Mouse (Mus musculus) embryonic facial prominence, embryonic 14.5 days (tissue): ENCODE measurements around the gene Dlgap5. TPM values are rescaled to one million over a fixed set of nuclear protein-coding genes. Genes with fewer than 3 reads are reported as not detected.

Experiments
- ATAC-seq: fragments of 200-750 bp; cut with Nextera tagmentation; 2 replicates; pipeline ENCODE4 v1.8.0; 2017; ENCODE audit warnings: low read depth, moderate number of reproducible peaks, moderate TSS enrichment
- DNase-seq: peaks from one replicate; pipeline ENCODE4 v3.0.0-alpha.2; 2015; ENCODE audit warnings: low spot score
- H3K27ac ChIP-seq: fragments of 300-500 bp; sonication (generic); replicated peaks from 2 replicates; pipeline ENCODE4 v1.5.1; 2014; ENCODE audit warnings: low read depth, mild to moderate bottlenecking, low read length, moderate library complexity
- H3K27me3 ChIP-seq: fragments of 300-500 bp; sonication (generic); replicated peaks from 2 replicates; pipeline ENCODE4 v1.6.1; 2014; ENCODE audit warnings: low read length; ENCODE audit not compliant: control insufficient read depth, insufficient read depth
- H3K36me3 ChIP-seq: fragments of 300-500 bp; sonication (generic); 2 replicates; pipeline ENCODE4 v1.6.1; 2014; ENCODE audit warnings: low read length, mixed read lengths; ENCODE audit not compliant: control insufficient read depth, insufficient read depth
- H3K4me1 ChIP-seq: fragments of 300-500 bp; sonication (generic); 2 replicates; pipeline ENCODE4 v1.6.1; 2014; ENCODE audit warnings: antibody characterized with exemption, low read length; ENCODE audit not compliant: control insufficient read depth, insufficient read depth
- H3K4me2 ChIP-seq: fragments of 300-500 bp; sonication (generic); 2 replicates; pipeline ENCODE4 v1.6.1; 2014; ENCODE audit warnings: low read depth, mild to moderate bottlenecking, low read length, moderate library complexity, mixed read lengths
- H3K4me3 ChIP-seq: fragments of 300-500 bp; sonication (generic); 2 replicates; pipeline ENCODE4 v1.5.1; 2014; ENCODE audit warnings: low read depth, mild to moderate bottlenecking, low read length
- H3K9ac ChIP-seq: fragments of 300-500 bp; sonication (generic); 2 replicates; pipeline ENCODE4 v1.6.1; 2014; ENCODE audit warnings: low read depth, mild to moderate bottlenecking, low read length, moderate library complexity, mixed read lengths
- H3K9me3 ChIP-seq: fragments of 300-500 bp; sonication (generic); 2 replicates; pipeline ENCODE4 v1.6.1; 2016; ENCODE audit warnings: low read length; ENCODE audit not compliant: control insufficient read depth
- WGBS: fragments of 180-500 bp; shearing (Covaris S2); extraction: QIAGEN DNeasy Blood & Tissue Kit; methylation state at CpG from one replicate; pipeline ENCODE4 v1.1.7; 2014; 5-methylcytosine and 5-hydroxymethylcytosine counted together
- polyA plus RNA-seq: library from polyadenylated mRNA; unstranded; fragments of >200 nt; fragmentation: Nextera tagmentation; extraction: Ambion mirVana; gene quantifications from 2 replicates; pipeline ENCODE4 v1.2.1, GENCODE M21; 2014

Gene Dlgap5
- polyA plus RNA-seq, 1 experiment from 2014 or later: 25.5 TPM

DNA sequence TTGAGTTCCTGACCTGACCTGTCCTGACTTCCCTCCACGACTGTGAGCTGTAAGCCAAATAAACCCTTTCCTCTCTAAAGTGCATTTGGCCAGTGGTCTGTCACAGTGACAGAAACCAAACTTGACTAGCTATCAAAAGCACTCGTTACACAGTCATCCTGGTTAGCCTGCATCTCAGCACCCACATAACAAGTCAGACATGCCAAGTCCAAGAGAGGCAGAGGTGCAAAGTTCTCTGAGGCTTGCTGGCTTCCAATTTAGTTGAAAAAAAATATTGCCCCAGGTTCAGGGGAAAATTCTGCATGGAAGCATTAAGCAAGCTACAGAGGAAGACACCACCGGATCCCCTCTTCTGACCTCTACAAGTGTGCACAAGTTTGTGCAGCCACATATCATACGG is 65.0 kb downstream of the Dlgap5 start:
- no peak overlapping the region for H3K4me3 ChIP-seq
- no peaks in the 10 kb centered on the region for H3K9me3 ChIP-seq
- H3K36me3 ChIP-seq: no peaks in the 10 kb centered on the region
- ATAC-seq: no peak
- no peak overlapping the region for H3K4me2 ChIP-seq
- no peak overlapping the region for H3K27ac ChIP-seq
- no peaks in the 10 kb centered on the region for H3K4me1 ChIP-seq
- no peaks in the 10 kb centered on the region for H3K27me3 ChIP-seq
- no peak overlapping the region for H3K9ac ChIP-seq
- WGBS: 83% methylated on average over 4 of the region's 4 CpGs
- DNase-seq: no peak

GRCm38 (mm10) chr14:47352272-47352671 is 65.9 kb downstream of the Dlgap5 start:
- ATAC-seq: no peak
- DNase-seq: no peak
- H3K27me3 ChIP-seq: no peaks in the 10 kb centered on the region
- 90% methylated on average over 10 of the region's 10 CpGs for WGBS
- H3K9ac ChIP-seq: no peak overlapping the region
- H3K9me3 ChIP-seq: no peaks in the 10 kb centered on the region
- H3K36me3 ChIP-seq: no peaks in the 10 kb centered on the region
- no peaks in the 10 kb centered on the region for H3K4me1 ChIP-seq
- H3K4me3 ChIP-seq: no peak overlapping the region
- no peak overlapping the region for H3K4me2 ChIP-seq
- H3K27ac ChIP-seq: no peak overlapping the region

DNA sequence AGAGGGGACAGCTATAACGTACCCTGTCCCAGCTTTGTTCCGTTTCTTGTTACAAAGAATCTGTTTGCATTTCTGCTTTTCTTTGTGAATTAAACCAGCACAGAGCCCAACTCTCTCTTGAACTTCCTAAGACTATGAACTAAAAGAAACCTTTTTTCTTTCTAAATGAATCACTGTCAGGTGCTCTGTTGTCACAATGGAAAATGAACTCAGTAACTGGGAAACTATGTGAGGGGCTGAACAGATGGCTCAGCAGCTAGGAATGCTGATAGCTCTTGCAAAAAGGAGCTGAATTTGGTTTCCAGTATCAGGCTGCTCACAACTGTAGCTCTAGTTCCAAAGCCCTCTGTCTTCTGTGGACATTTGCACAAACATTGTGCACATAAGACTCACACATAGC is 67.2 kb downstream of the Dlgap5 start:
- DNase-seq: no peak
- Histone ChIP-seq H3K27me3 (no peaks in the 10 kb centered on the region), H3K9ac (no peak overlapping the region), H3K4me1 (no peaks in the 10 kb centered on the region), H3K27ac (no peak overlapping the region), H3K4me2 (no peak overlapping the region), H3K9me3 (no peaks in the 10 kb centered on the region), H3K4me3 (no peak overlapping the region), H3K36me3 (no peaks in the 10 kb centered on the region)
- WGBS: 81% methylated on average over 2 of the region's 2 CpGs
- no peak for ATAC-seq

- no peaks in the 10 kb centered on the region for H3K9me3 ChIP-seq
- DNase-seq (no peak), ATAC-seq (no peak)
- H3K27ac ChIP-seq: no peak overlapping the region
- no peaks in the 10 kb centered on the region for H3K27me3 ChIP-seq
- no peaks in the 10 kb centered on the region for H3K36me3 ChIP-seq
- H3K4me3 ChIP-seq: no peak overlapping the region
- WGBS: 100% methylated on average over 1 of the region's 1 CpGs
- no peak overlapping the region for H3K9ac ChIP-seq
- H3K4me1 ChIP-seq: no peaks in the 10 kb centered on the region
- H3K4me2 ChIP-seq: no peak overlapping the region
These were observed 71.5 kb downstream of the Dlgap5 start for GRCm38 (mm10) chr14:47346715-47347114.

GRCm38 (mm10) chr14:47341811-47342291 is 76.4 kb downstream of the Dlgap5 start:
- Histone ChIP-seq H3K9me3 (no peaks in the 10 kb centered on the region), H3K36me3 (no peaks in the 10 kb centered on the region), H3K27ac (peak overlapping the region; percentile 55), H3K4me3 (no peak overlapping the region), H3K4me2 (no peak overlapping the region), H3K9ac (no peak overlapping the region), H3K4me1 (no peaks in the 10 kb centered on the region), H3K27me3 (no peaks in the 10 kb centered on the region)
- 29% methylated on average over 4 of the region's 4 CpGs for WGBS
- ATAC-seq (peak; percentile 63), DNase-seq (peak; percentile 54)

- no peak for DNase-seq
- ATAC-seq: no peak
- Histone ChIP-seq H3K36me3 (no peaks in the 10 kb centered on the region), H3K9me3 (no peaks in the 10 kb centered on the region), H3K4me1 (no peaks in the 10 kb centered on the region), H3K4me2 (no peak overlapping the region), H3K4me3 (no peak overlapping the region), H3K27ac (no peak overlapping the region; the same call in 1 of the 2 replicates), H3K9ac (no peak overlapping the region), H3K27me3 (no peaks in the 10 kb centered on the region)
- 79% methylated on average over 10 of the region's 10 CpGs for WGBS
These were observed 77.8 kb downstream of the Dlgap5 start for GRCm38 (mm10) chr14:47340231-47340925.

Other genes with a start within 250 kb of the Dlgap5 start
- gene Gch1, start 229.0 kb downstream of the Dlgap5 start, polyA plus RNA-seq: 2.1 and 2.3 TPM in 2 replicates
- 22.0 and 26.7 TPM in 2 replicates for gene Wdhd1, start 141.6 kb downstream of the Dlgap5 start, polyA plus RNA-seq
- 4.2 and 4.7 TPM in 2 replicates for gene Socs4, start 141.5 kb downstream of the Dlgap5 start, polyA plus RNA-seq
- 75.6 and 78.8 TPM in 2 replicates for gene Mapk1ip1l, start 120.1 kb downstream of the Dlgap5 start, polyA plus RNA-seq
- 50.0 and 81.7 TPM in 2 replicates for gene Lgals3, start 50.7 kb downstream of the Dlgap5 start, polyA plus RNA-seq
- gene Fbxo34, start 32.0 kb upstream of the Dlgap5 start, polyA plus RNA-seq: 23.5 and 24.4 TPM in 2 replicates
- 12.5 and 14.4 TPM in 2 replicates for gene Atg14, start 152.2 kb upstream of the Dlgap5 start, polyA plus RNA-seq
- 60.6 and 62.9 TPM in 2 replicates for gene Ktn1, start 230.0 kb upstream of the Dlgap5 start, polyA plus RNA-seq